Mouse (Mus musculus) forebrain, embryonic 14.5 days (tissue): Measurements from ENCODE around the gene Tmem196. TPM values are rescaled to one million over a fixed set of nuclear protein-coding genes. Genes with fewer than 3 reads are reported as not detected.

Source experiments
- ATAC-seq: fragments of 200-750 bp; cut with Nextera tagmentation; 2 replicates; pipeline ENCODE4 v1.8.0; 2017; ENCODE audit warnings: mild to moderate bottlenecking, moderate library complexity
- DNase-seq: peaks from one replicate; pipeline ENCODE4 v3.0.0-alpha.2; 2015; ENCODE audit warnings: low spot score
- H3K27ac ChIP-seq: fragments of 300-500 bp; sonication (generic); 2 replicates; pipeline ENCODE4 v1.5.1; 2014; ENCODE audit warnings: low read depth, mild to moderate bottlenecking, control low read depth, low read length, moderate library complexity
- H3K27me3 ChIP-seq: fragments of 300-500 bp; sonication (generic); replicated peaks from 2 replicates; pipeline ENCODE4 v1.6.1; 2014; ENCODE audit warnings: low read length, control low read depth, mixed read lengths; ENCODE audit not compliant: control insufficient read depth, insufficient read depth
- H3K36me3 ChIP-seq: fragments of 300-500 bp; sonication (generic); 2 replicates; pipeline ENCODE4 v1.6.1; 2014; ENCODE audit warnings: low read length, control low read depth; ENCODE audit not compliant: control insufficient read depth, insufficient read depth
- H3K4me1 ChIP-seq: fragments of 300-500 bp; sonication (generic); 2 replicates; pipeline ENCODE4 v1.6.1; 2014; ENCODE audit warnings: antibody characterized with exemption, low read length, control low read depth; ENCODE audit not compliant: control insufficient read depth, insufficient read depth
- H3K4me2 ChIP-seq: fragments of 300-500 bp; sonication (generic); 2 replicates; pipeline ENCODE4 v1.6.1; 2014; ENCODE audit warnings: mild to moderate bottlenecking, control low read depth, low read length
- H3K4me3 ChIP-seq: fragments of 300-500 bp; sonication (generic); 2 replicates; pipeline ENCODE4 v1.5.1; 2014; ENCODE audit warnings: low read depth, low read length, control low read depth
- H3K9ac ChIP-seq: fragments of 300-500 bp; sonication (generic); 2 replicates; pipeline ENCODE4 v1.6.1; 2014; ENCODE audit warnings: mild to moderate bottlenecking, low read length, control low read depth, moderate library complexity
- H3K9me3 ChIP-seq: fragments of 300-500 bp; sonication (generic); replicated peaks from 2 replicates; pipeline ENCODE4 v1.6.1; 2016; ENCODE audit warnings: low read length, control low read depth, mixed read lengths; ENCODE audit not compliant: control insufficient read depth
- WGBS: fragments of 180-500 bp; shearing (Covaris S2); extraction: QIAGEN DNeasy Blood & Tissue Kit; methylation state at CpG from one replicate; pipeline ENCODE4 v1.1.7; 2014; 5-methylcytosine and 5-hydroxymethylcytosine counted together
- polyA plus RNA-seq: library from polyadenylated mRNA; unstranded; fragments of >200 nt; fragmentation: Nextera tagmentation; extraction: Ambion mirVana; gene quantifications from 2 replicates; pipeline ENCODE4 v1.2.1, GENCODE M21; 2014

The Tmem196 gene
- 2.5 and 4.1 TPM in 2 replicates for polyA plus RNA-seq

GRCm38 (mm10) chr12:119945589-119946310, at the start of gene Tmem196:
TSS of gene Tmem196 (plus strand) at chr12:119945822.
- H3K27ac ChIP-seq: peak within 1 kb of the TSS; percentile 14; the same call in 1 of the 2 replicates

GRCm38 (mm10) chr12:119946311-119946692, 680 bp downstream of the Tmem196 start:
- Histone ChIP-seq H3K4me1 (0 out of 2 replicates have a peak, but pooled peaks cover 2% of the 10 kb centered on the region), H3K4me2 (peak overlapping the region; percentile 79), H3K9me3 (no peaks in the 10 kb centered on the region), H3K4me3 (peak overlapping the region; percentile 48), H3K36me3 (no peaks in the 10 kb centered on the region), H3K9ac (peak overlapping the region; percentile 72), H3K27ac (peak overlapping the region; percentile 14; the same call in 1 of the 2 replicates), H3K27me3 (no peaks in the 10 kb centered on the region)
- DNase-seq (peak; percentile 44), ATAC-seq (peak; percentile 78)
- WGBS: 6% methylated on average over 14 of the region's 14 CpGs

More at GRCm38 (mm10) chr12:119945589-119946310, at the start of gene Tmem196:
- H3K36me3 ChIP-seq: no peaks in the 10 kb centered on the region
- 3% methylated on average over 25 of the region's 25 CpGs for whole genome bisulfite sequencing
- H3K4me3 ChIP-seq: peak within 1 kb of the TSS; percentile 48
- ATAC-seq (peak; percentile 83), DNase-seq (peak; percentile 61)
- peak within 1 kb of the TSS; percentile 72 for H3K9ac ChIP-seq
- H3K4me2 ChIP-seq: peak within 1 kb of the TSS; percentile 79
- 0 out of 2 replicates have a peak, but pooled peaks cover 2% of the 10 kb centered on the region for H3K4me1 ChIP-seq
- H3K9me3 ChIP-seq: no peaks in the 10 kb centered on the region
- H3K27me3 ChIP-seq: no peaks in the 10 kb centered on the region

GRCm38 (mm10) chr12:119957041-119957440, 11.4 kb downstream of the Tmem196 start:
- WGBS: 68% methylated on average over 3 of the region's 3 CpGs
- no peak overlapping the region for H3K9ac ChIP-seq
- DNase-seq: no peak

GRCm38 (mm10) chr12:119960730-119961129, 15.1 kb downstream of the Tmem196 start:
- ATAC-seq: no peak; the same call in 1 of the 2 replicates
- Histone ChIP-seq H3K27ac (no peak overlapping the region), H3K4me2 (no peak overlapping the region), H3K36me3 (no peaks in the 10 kb centered on the region), H3K4me3 (no peak overlapping the region), H3K9ac (no peak overlapping the region), H3K4me1 (no peaks in the 10 kb centered on the region), H3K27me3 (no peaks in the 10 kb centered on the region), H3K9me3 (no peaks in the 10 kb centered on the region)
- WGBS: 55% methylated on average over 1 of the region's 1 CpGs
- peak; percentile 65 for DNase-seq

More at GRCm38 (mm10) chr12:119957041-119957440, 11.4 kb downstream of the Tmem196 start:
- Histone ChIP-seq H3K27me3 (no peaks in the 10 kb centered on the region), H3K27ac (no peak overlapping the region), H3K9me3 (no peaks in the 10 kb centered on the region), H3K4me1 (no peaks in the 10 kb centered on the region), H3K4me3 (no peak overlapping the region), H3K36me3 (no peaks in the 10 kb centered on the region), H3K4me2 (no peak overlapping the region)
- no peak for ATAC-seq

GRCm38 (mm10) chr12:119965373-119965772, 19.8 kb downstream of the Tmem196 start:
- Histone ChIP-seq H3K9ac (no peak overlapping the region), H3K27ac (no peak overlapping the region), H3K27me3 (no peaks in the 10 kb centered on the region), H3K4me2 (no peak overlapping the region), H3K4me1 (no peaks in the 10 kb centered on the region), H3K4me3 (no peak overlapping the region), H3K36me3 (no peaks in the 10 kb centered on the region), H3K9me3 (no peaks in the 10 kb centered on the region)
- no peak for DNase-seq
- ATAC-seq: no peak

GRCm38 (mm10) chr12:119970068-119970467, 24.4 kb downstream of the Tmem196 start:
- Histone ChIP-seq H3K9ac (no peak overlapping the region), H3K9me3 (no peaks in the 10 kb centered on the region), H3K4me1 (no peaks in the 10 kb centered on the region), H3K4me2 (no peak overlapping the region), H3K27me3 (no peaks in the 10 kb centered on the region), H3K27ac (no peak overlapping the region), H3K4me3 (no peak overlapping the region), H3K36me3 (no peaks in the 10 kb centered on the region)
- DNase-seq (no peak), ATAC-seq (no peak)

- H3K4me3 ChIP-seq: no peak overlapping the region
- H3K27me3 ChIP-seq: no peaks in the 10 kb centered on the region
- H3K9ac ChIP-seq: no peak overlapping the region
- DNase-seq (peak; percentile 86), ATAC-seq (peak; percentile 61)
- no peak overlapping the region for H3K4me2 ChIP-seq
- no peaks in the 10 kb centered on the region for H3K9me3 ChIP-seq
- H3K27ac ChIP-seq: no peak overlapping the region
- no peaks in the 10 kb centered on the region for H3K36me3 ChIP-seq
- H3K4me1 ChIP-seq: no peaks in the 10 kb centered on the region
- WGBS: 1% methylated on average over 2 of the region's 2 CpGs
These were observed 36.1 kb downstream of the Tmem196 start for GRCm38 (mm10) chr12:119981731-119982130.

- Histone ChIP-seq H3K4me2 (no peak overlapping the region), H3K9ac (no peak overlapping the region), H3K9me3 (no peaks in the 10 kb centered on the region), H3K36me3 (no peaks in the 10 kb centered on the region), H3K4me1 (no peaks in the 10 kb centered on the region), H3K4me3 (no peak overlapping the region), H3K27ac (no peak overlapping the region), H3K27me3 (no peaks in the 10 kb centered on the region)
- DNase-seq (no peak), ATAC-seq (no peak)
- WGBS: 85% methylated on average over 1 of the region's 1 CpGs
These were observed 52.6 kb downstream of the Tmem196 start for GRCm38 (mm10) chr12:119998267-119998666.

GRCm38 (mm10) chr12:120004280-120004679, 58.7 kb downstream of the Tmem196 start:
- no peaks in the 10 kb centered on the region for H3K27me3 ChIP-seq
- no peak for ATAC-seq
- no peaks in the 10 kb centered on the region for H3K9me3 ChIP-seq
- H3K9ac ChIP-seq: no peak overlapping the region
- H3K36me3 ChIP-seq: no peaks in the 10 kb centered on the region
- H3K4me2 ChIP-seq: no peak overlapping the region
- peak; percentile 13 for DNase-seq
- no peak overlapping the region for H3K27ac ChIP-seq
- no peak overlapping the region for H3K4me3 ChIP-seq
- no peaks in the 10 kb centered on the region for H3K4me1 ChIP-seq
